Mouse (Mus musculus) heart, postnatal 0 days (tissue): Measurements from ENCODE around the gene Ep300.
"Not testable (repeated sequence)": the region's sequence is repeated elsewhere in the genome, so short reads cannot be mapped to it uniquely, and the experiment has no call there.

Experiments used
- CTCF ChIP-seq: IDR thresholded peaks from 2 replicates; pipeline ENCODE4 v1.5.1; 2016; ENCODE audit warnings: antibody characterized with exemption, control low read depth, low read depth
- EP300 ChIP-seq: IDR thresholded peaks from 2 replicates; pipeline ENCODE4 v1.6.1; 2016; ENCODE audit warnings: antibody characterized with exemption, low read depth

DNA sequence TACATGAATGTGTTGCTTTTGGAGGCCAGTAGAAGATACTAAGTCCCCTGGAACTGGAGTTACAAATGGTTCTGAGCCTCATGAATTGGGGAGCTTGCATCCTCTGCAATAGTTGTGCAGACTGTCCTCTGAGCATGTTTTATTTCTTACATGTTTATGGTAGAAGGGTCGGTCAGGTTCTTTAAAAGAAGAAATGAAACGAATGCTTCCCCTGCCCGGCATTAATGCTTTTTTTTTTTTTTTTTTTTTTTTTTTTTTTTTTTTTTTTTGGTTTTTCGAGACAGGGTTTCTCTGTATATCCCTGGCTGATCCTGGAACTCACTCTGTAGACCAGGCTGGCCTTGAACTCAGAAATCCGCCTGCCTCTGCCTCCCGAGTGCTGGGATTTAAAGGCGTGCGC is 13.6 kb downstream of the Ep300 start:
- TF ChIP-seq CTCF, EP300: not testable (repeated sequence)
